19 mouse cellular contexts compared by ENCODE assay signal in the genomic region with DNA sequence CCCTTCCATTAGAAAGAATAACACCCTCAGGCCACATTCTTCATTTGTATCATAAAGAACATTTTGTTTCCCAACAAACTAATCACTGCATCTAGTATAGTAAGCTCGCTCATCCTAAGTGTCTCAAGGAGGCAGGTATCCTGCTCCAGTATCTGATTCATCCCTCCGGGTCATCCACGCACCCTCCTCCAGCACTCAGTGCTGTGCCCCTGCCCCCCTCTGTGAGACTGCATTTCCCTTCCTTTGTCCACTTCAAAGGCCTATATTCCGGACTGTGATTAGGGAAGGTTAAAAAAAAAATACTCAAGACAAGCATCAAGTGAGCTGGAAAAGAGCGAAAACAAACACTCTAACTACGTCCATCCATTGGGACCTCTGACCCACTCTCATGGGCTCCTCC.
"Had no signal": no experiment of that assay in that cellular context is flagged by ENCODE, and none has a peak within 500 bp of the region (broad histone marks: within the 10 kb centered on the region; RNA-seq: fewer than 3 reads in every experiment).

No protein-coding gene starts in this region.

- H3K36me3 ChIP-seq: liver, embryonic 13.5 days had no signal

- H3K9me3 ChIP-seq: intestine, embryonic 15.5 days; liver, embryonic 13.5 days had no signal

- DNase-seq: kidney, adult 9 months; kidney, postnatal 36 days; layer of hippocampus, postnatal 36 days; liver, embryonic 13.5 days; lung, embryonic 14.5 days; lung, postnatal 10 days; lung, postnatal 36 days; midbrain, embryonic 14.5 days; right cerebral cortex, adult 18-20 months; right cerebral cortex, postnatal 14 days; right cerebral cortex, postnatal 4 days; thymus, adult 2 months; thymus, postnatal 14 days; thymus, postnatal 4 days had no signal

- H3K27me3 ChIP-seq: intestine, embryonic 15.5 days; liver, embryonic 13.5 days; megakaryocyte, embryonic 14.5 days had no signal

- H3K4me2 ChIP-seq: intestine, embryonic 15.5 days; liver, embryonic 13.5 days; lung, embryonic 14.5 days; midbrain, embryonic 11.5 days had no signal

- ATAC-seq: intestine, embryonic 15.5 days had no signal

- H3K9ac ChIP-seq: intestine, embryonic 15.5 days; liver, embryonic 13.5 days; lung, embryonic 14.5 days had no signal

- H3K4me1 ChIP-seq: intestine, embryonic 15.5 days; liver, embryonic 13.5 days; megakaryocyte, embryonic 14.5 days had no signal

- H3K27ac ChIP-seq: intestine, embryonic 15.5 days; left cerebral cortex, adult 2 months; liver, embryonic 13.5 days; stomach, postnatal 0 days had no signal

- H3K4me3 ChIP-seq: intestine, embryonic 15.5 days; left cerebral cortex, adult 2 months; liver, embryonic 13.5 days; megakaryocyte, embryonic 14.5 days had no signal
